Mouse (Mus musculus) embryo, embryonic 9.5 days (tissue): Measurements from ENCODE around the gene Syne2.
A peak's percentile ranks its signal among the peaks of the same experiment; 100 is the strongest.

ENCODE experiments used
- DNase-seq: peaks from one replicate; pipeline ENCODE4 v3.0.0-alpha.2; 2017; ENCODE audit errors: extremely low spot score

Gene Syne2

DNA sequence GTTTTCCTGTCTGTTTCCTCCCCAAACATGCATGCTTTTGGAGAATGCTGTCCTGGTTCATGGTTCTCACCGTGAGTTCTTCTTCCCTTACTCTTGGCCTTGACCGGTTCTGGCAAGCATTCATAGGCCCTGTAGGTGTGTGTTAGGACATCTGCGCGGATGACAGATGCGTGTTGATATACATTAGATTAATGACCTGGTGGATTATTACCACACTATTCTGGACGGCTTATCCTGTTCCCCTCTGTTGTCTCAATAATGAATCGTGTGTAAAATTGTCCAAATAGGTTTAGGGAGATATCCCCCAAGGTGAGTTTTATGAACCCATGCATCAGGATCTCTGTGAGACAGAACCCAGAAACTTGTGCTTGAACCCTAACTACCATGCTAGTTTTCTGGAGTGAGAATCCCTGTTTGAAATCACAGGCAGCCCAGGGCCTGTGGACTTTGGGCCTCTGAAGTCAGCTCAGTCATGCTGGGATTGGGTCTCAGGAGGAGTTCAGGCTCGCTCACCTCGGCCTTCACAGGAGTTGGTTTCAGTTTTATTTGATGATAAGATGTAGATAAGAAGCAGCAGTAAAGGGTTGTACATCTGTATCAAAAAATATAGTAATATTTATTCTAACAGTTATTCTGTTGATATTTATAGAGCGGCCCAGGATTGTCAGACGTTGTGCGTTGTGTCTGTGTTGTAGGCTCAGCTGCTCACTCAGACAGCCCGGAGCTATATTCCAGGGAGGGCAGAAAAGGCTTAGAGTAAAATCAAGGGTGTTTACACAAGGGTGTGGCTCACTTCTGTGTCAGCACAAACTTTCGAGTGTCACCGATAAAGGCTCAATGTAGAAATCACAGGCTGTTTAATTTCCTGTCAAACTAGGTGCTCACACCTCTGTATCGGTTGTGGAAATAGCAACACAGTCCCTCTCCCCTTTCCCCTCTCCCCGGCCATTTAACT is 48.8 kb downstream of the Syne2 start:
- DNase-seq: no peak

DNA sequence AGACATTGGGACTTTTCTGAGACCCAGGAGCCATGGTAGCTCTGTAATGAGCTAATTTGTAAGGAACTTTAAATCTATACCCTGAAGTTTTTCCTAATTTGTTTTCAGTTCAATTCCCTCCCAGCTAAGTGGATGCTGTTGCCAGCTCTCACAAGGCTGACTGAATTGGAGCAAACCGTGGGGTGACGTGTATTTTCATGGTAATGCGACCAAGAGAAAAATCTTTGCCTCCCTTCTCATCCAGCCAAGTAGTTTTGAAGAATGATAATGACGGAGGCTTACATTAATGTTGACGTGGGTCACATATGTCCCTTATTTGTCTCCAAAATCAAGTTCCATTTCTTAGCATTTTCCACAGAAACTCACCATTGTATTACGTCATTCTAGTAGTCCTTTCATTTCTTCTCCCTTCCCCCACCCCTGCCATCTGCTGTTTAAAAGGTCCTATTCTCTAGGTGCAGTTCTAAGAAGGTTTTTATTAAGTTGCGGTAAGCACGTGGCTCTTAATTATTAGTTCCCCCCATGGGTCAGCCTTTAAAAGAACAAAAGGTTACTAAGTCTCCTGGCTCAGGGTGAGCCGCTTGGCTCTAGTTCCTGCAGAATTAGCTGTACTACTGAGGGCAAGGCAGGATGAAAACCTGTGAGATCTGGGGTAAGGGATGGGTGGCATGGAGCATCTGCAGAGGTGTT is 55.8 kb downstream of the Syne2 start:
- peak; percentile 50 for DNase-seq

GRCm38 (mm10) chr12:75874287-75874994 is 56.5 kb downstream of the Syne2 start:
- DNase-seq: peak; percentile 36

GRCm38 (mm10) chr12:75879636-75880317 is 61.8 kb downstream of the Syne2 start:
- no peak for DNase-seq

GRCm38 (mm10) chr12:75881554-75881953 is 63.6 kb downstream of the Syne2 start:
- no peak for DNase-seq

DNA sequence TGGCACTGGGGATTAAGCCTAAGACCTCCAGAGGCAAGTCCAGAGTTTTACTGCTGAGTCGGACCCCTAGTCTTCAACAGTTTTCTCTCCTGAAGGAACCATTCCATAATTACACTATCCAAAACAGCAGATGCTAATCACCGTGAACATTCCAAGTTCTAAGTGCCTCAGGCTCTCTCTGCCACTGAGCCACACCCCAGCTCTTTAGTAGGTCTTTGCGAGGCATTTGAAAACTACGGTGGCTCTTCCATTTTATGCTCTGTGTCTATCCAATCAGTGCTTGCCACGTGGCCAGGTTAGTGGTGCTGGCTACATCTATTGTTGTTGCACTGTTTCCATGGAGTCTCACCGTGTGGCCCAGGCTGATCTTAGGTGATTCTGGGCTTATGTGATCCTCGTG is 68.2 kb downstream of the Syne2 start:
- DNase-seq: no peak

GRCm38 (mm10) chr12:75886946-75887345 is 69.0 kb downstream of the Syne2 start:
- DNase-seq: no peak

- no peak for DNase-seq
Observed at GRCm38 (mm10) chr12:75888721-75889120, 70.8 kb downstream of the Syne2 start.

GRCm38 (mm10) chr12:75891206-75891605 is 73.3 kb downstream of the Syne2 start:
- DNase-seq: no peak

DNA sequence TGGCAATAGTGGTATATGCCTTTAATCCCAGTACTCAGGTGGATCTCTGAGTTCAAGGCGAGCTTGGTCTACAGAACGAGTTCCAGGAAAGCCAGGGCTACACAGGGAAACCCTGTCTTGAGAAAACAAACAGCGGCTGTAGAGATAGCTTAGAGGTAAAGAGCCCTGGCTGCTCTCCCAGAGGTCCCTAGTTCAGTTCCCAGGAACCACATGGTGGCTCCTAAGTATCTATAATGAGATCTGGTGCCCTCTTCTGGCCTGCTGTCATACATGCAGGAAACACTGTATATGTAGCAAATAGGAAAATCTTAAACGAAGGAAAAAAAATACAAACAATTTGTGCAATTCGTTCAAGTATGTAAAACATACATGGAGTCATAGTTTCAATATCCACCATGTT is 75.5 kb downstream of the Syne2 start:
- no peak for DNase-seq

DNA sequence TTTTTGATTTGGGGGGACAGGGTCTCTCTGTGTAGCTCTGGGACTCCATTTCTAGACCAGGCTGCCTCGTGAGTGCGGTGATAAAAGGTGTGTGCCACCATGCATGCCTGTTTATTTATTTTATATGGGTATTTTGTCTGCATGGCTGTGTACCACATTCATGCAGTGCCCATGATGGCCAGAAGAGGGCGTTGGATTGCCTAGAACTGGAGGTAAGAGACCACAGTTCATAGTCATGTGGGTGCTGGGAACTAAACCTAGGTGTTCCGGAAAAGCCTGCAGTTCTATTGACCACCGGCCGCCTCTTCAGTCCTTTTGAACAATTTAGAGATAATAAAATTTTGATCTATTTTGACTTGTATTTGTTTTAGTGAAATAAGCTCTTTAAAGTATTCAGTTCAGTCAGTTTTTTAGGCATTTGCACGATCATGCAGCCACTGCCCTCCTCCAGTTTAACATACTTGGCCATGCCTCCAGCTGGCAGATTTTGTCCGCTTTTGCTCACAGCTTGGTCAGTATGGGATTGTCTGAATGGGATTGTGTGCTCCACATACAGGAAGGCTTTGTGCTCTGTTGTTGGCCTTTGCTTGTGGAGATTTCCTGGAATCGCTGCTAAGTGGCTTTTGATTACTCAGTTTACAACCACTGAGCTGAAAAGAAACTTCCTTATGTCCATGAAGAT is 76.5 kb downstream of the Syne2 start:
- no peak for DNase-seq

- DNase-seq: no peak
Observed at GRCm38 (mm10) chr12:75894998-75895331, 77.0 kb downstream of the Syne2 start.

DNA sequence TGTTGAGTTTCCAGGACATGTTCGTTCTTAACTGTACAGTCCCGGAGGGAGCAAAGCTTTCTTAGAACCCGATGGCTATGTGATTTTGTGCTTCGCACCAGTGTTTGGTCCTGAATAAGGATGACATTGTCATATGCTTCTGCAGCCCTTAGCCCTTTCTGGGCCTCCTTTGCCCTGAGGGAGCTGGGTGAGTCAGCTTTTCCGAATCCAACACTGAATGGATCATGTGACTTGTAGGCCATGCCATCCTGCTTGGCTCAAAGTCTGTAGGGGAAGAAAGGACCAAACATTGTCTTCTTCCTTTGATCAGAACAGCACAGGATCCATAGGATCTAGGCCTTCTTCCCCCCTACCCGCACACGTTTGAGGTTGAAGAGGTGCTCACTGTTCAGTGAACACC is 79.9 kb downstream of the Syne2 start:
- DNase-seq: no peak

- no peak for DNase-seq
Observed at GRCm38 (mm10) chr12:75901721-75902120, 83.8 kb downstream of the Syne2 start.

DNA sequence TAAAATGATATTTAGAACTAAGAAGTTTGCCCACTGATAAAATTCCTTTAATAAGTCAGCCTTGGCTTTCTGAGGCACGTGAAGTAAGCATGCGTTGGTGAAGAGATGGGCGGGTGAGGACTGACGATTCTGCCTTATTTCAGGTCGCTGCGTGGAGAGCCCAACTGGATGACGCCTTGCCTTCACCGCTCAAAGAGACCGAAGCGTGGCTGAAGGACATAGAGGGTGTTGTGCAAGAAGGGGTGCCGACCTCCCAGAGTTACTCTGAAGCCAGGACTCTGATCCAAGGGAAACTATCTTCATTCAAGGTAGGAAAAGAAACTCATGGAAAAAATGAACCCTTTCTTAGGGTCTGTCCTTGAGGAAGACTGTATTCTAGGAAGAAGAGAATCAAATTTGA is 86.1 kb downstream of the Syne2 start:
- no peak for DNase-seq

GRCm38 (mm10) chr12:75905304-75905703 is 87.4 kb downstream of the Syne2 start:
- no peak for DNase-seq

DNA sequence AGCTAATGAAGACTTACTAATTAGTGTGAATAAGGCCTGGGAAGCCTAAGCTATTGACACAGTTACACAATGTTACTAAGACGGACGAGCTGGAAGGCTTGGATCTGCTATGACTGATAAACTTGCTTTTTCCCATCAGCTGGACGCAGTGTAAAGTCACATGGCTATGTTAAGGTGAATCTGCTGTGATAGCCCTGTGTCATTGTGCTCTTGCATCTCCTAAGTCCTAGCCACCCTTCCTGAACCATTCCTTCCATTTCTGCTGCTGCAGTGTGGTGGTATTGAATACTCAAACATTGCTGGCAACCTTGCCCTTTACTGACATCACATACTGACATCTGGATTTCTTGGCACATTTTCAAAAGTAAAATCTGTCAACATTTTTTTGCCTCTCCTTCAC is 90.5 kb downstream of the Syne2 start:
- no peak for DNase-seq

DNA sequence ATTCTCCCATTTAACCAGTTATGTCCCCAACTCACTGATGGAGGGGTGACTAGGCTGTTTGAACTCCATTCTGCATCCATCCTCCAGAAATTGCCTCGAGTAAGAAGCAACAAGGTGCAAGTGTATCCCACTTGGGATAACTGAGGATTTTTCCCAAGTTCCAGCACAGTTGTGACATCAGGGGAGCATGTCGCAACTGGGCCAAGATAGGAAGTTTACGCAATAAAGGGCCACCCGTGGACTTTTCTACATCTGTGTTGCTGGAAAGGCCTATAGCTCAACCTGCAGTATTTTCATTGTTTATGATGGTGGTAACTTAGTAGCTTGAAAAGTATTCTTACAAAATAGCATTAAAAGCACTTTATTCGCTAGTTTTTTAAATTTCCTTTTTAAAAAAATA is 97.8 kb downstream of the Syne2 start:
- DNase-seq: no peak

- DNase-seq: no peak
Observed at GRCm38 (mm10) chr12:75918415-75918814, 100.5 kb downstream of the Syne2 start.

GRCm38 (mm10) chr12:75918914-75919313 is 101.0 kb downstream of the Syne2 start:
- DNase-seq: peak; percentile 19

- DNase-seq: peak; percentile 22
Observed at GRCm38 (mm10) chr12:75922900-75923299, 105.0 kb downstream of the Syne2 start.
